Mouse (Mus musculus) ES-E14 (cell line): ENCODE measurements around the gene Bmt2. TPM values are rescaled to one million over a fixed set of nuclear protein-coding genes. Genes with fewer than 3 reads are reported as not detected.

Experiments
- DNase-seq: peaks from one replicate; pipeline ENCODE4 v3.0.0-alpha.2; 2013; ENCODE audit warnings: low read depth, low spot score
- H3K27ac ChIP-seq: 2 replicates; pipeline ENCODE4 v1.5.1; 2012; ENCODE audit warnings: low read depth, mild to moderate bottlenecking, low read length, moderate library complexity, mixed read lengths; ENCODE audit not compliant: poor library complexity, insufficient read depth, severe bottlenecking
- H3K36me3 ChIP-seq: 2 replicates; pipeline ENCODE4 v1.6.1; 2012; ENCODE audit warnings: mild to moderate bottlenecking, low read length, moderate library complexity, mixed read lengths; ENCODE audit not compliant: control insufficient read depth, poor library complexity, insufficient read depth, severe bottlenecking
- H3K4me1 ChIP-seq, 2 experiments: fragments of 150-350 bp in 1 of 2; sonication (generic) in 1 of 2; 2 replicates each; pipeline ENCODE4 v1.6.1; 2012; ENCODE audit warnings: low read length in 2 of 2, mild to moderate bottlenecking in 1 of 2, mixed read lengths in 1 of 2; ENCODE audit not compliant: control insufficient read depth in 2 of 2, insufficient read depth in 2 of 2, poor library complexity in 1 of 2
- H3K4me3 ChIP-seq, 2 experiments: fragments of 150-350 bp in 1 of 2; sonication (generic) in 1 of 2; 2 replicates each; pipeline ENCODE4 v1.5.1; 2012; ENCODE audit warnings: low read length in 2 of 2, low read depth in 1 of 2, mild to moderate bottlenecking in 1 of 2, mixed read lengths in 1 of 2; ENCODE audit not compliant: insufficient read depth in 1 of 2, poor library complexity in 1 of 2, severe bottlenecking in 1 of 2
- H3K9ac ChIP-seq: 2 replicates; pipeline ENCODE4 v1.6.1; 2012; ENCODE audit warnings: low read depth, mild to moderate bottlenecking, low read length, mixed read lengths; ENCODE audit not compliant: poor library complexity, insufficient read depth, severe bottlenecking
- H3K9me3 ChIP-seq: fragments of 150-350 bp; sonication (generic); 2 replicates; pipeline ENCODE4 v1.6.1; 2012; ENCODE audit warnings: low read depth, mild to moderate bottlenecking, low read length; ENCODE audit not compliant: control insufficient read depth, insufficient read depth
- CHD2 ChIP-seq: IDR thresholded peaks from 2 replicates; pipeline ENCODE4 v1.6.1; 2014; ENCODE audit warnings: mild to moderate bottlenecking, low read depth, low read length, inconsistent platforms
- HCFC1 ChIP-seq: IDR thresholded peaks from 2 replicates; pipeline ENCODE4 v1.6.1; 2012; ENCODE audit warnings: low read length, inconsistent platforms, borderline replicate concordance; ENCODE audit not compliant: insufficient read depth
- MAFK ChIP-seq: IDR thresholded peaks from 2 replicates; pipeline ENCODE4 v1.6.1; 2014; ENCODE audit warnings: mild to moderate bottlenecking, low read depth, low read length, inconsistent platforms; ENCODE audit not compliant: insufficient read depth
- ZC3H11A ChIP-seq: IDR thresholded peaks from 2 replicates; pipeline ENCODE4 v1.6.1; 2012; ENCODE audit warnings: low read depth, mild to moderate bottlenecking, inconsistent platforms, low read length, borderline replicate concordance
- ZNF384 ChIP-seq: IDR thresholded peaks from 2 replicates; pipeline ENCODE4 v1.6.1; 2012; ENCODE audit warnings: low read depth, low read length, inconsistent platforms
- in situ Hi-C, 2 experiments: fragments of 600-800 bp; cut with MboI; formaldehyde crosslinking; loops; one replicate each; pipeline ENCODE4 v1.15.1; 2025; ENCODE audit warnings: low sequenced_read_pairs in 2 of 2, inconsistent platforms in 1 of 2; ENCODE audit not compliant: unreplicated experiment in 2 of 2
- total RNA-seq: library from RNA; depleted of rRNA; stranded (reverse); fragments of 300-350 nt; gene quantifications from 2 replicates; pipeline ENCODE4 v1.2.3, GENCODE M21; 2012

The Bmt2 gene
- total RNA-seq, 1 experiment, result 19.0 TPM

- TF ChIP-seq CHD2 (no peak), HCFC1 (no peak), ZNF384 (no peak), MAFK (no peak), ZC3H11A (no peak)
- Histone ChIP-seq H3K9me3 (no peaks in the 10 kb centered on the region), H3K27ac (no peak overlapping the region), H3K9ac (no peak overlapping the region), H3K4me3 (no peak overlapping the region), H3K36me3 (no peaks in the 10 kb centered on the region), H3K4me1 (peaks cover 0 to 4% of the 10 kb centered on the region in 2 experiments; a peak in 2 of 4 replicates)
- in situ Hi-C loops, result no loop called here
- DNase-seq, result no peak
Observed at GRCm38 (mm10) chr6:13658016-13658415, 19.8 kb downstream of the Bmt2 start.

- Histone ChIP-seq H3K9me3 (no peaks in the 10 kb centered on the region), H3K27ac (no peak overlapping the region), H3K4me1 (peaks cover 0 to 4% of the 10 kb centered on the region in 2 experiments; a peak in 1 of 4 replicates), H3K9ac (no peak overlapping the region), H3K4me3 (no peak overlapping the region), H3K36me3 (no peaks in the 10 kb centered on the region)
- DNase-seq, result no peak
- in situ Hi-C loops, result no loop called here
- TF ChIP-seq ZNF384, result no peak
- no peak for TF ChIP-seq MAFK
- no peak for TF ChIP-seq ZC3H11A
- TF ChIP-seq HCFC1, result no peak
- no peak for TF ChIP-seq CHD2
Observed at GRCm38 (mm10) chr6:13654081-13654480, 23.7 kb downstream of the Bmt2 start.

DNA sequence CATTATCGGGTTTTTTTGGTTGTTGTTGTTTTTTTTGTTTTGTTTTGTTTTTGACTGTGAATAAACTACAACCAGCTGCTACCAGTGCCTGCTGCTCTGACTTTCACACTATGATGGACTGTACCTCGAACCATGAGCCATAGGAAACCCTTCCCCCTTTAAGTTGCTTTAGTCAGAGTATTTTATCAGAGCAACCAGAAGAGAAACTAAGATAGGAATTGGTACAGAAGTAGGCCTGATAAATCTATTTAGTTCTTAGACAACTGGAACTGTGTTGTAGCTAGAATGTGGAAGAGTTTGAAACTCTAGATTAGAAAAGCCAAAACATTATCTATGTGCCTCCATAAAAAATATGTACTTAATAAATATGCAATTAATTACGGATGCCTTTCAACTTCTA, 25.5 kb downstream of the Bmt2 start:
- in situ Hi-C loops, result no loop called here
- H3K36me3 ChIP-seq, result no peaks in the 10 kb centered on the region
- TF ChIP-seq ZC3H11A, result no peak
- no peak for TF ChIP-seq HCFC1

GRCm38 (mm10) chr6:13650854-13651253, 26.9 kb downstream of the Bmt2 start:
- Histone ChIP-seq H3K36me3 (no peaks in the 10 kb centered on the region), H3K4me1 (no peaks in the 10 kb centered on the region), H3K9ac (no peak overlapping the region), H3K9me3 (no peaks in the 10 kb centered on the region), H3K4me3 (no peak overlapping the region), H3K27ac (no peak overlapping the region)
- no peak for DNase-seq
- no peak for TF ChIP-seq HCFC1
- TF ChIP-seq MAFK, result no peak
- TF ChIP-seq CHD2, result no peak
- TF ChIP-seq ZC3H11A, result no peak
- TF ChIP-seq ZNF384, result no peak
- in situ Hi-C loops, result no loop called here

More for the DNA sequence above, 25.5 kb downstream of the Bmt2 start:
- H3K4me1 ChIP-seq, result no peaks in the 10 kb centered on the region
- no peak for DNase-seq
- no peak overlapping the region for H3K27ac ChIP-seq
- no peak overlapping the region for H3K9ac ChIP-seq
- H3K4me3 ChIP-seq, result no peak overlapping the region
- H3K9me3 ChIP-seq, result no peaks in the 10 kb centered on the region

GRCm38 (mm10) chr6:13648305-13648704, 29.5 kb downstream of the Bmt2 start:
- DNase-seq, result no peak
- Histone ChIP-seq H3K36me3 (no peaks in the 10 kb centered on the region), H3K9me3 (no peaks in the 10 kb centered on the region), H3K27ac (no peak overlapping the region), H3K4me1 (no peaks in the 10 kb centered on the region), H3K9ac (no peak overlapping the region), H3K4me3 (no peak overlapping the region)
- in situ Hi-C loops, result no loop called here
- TF ChIP-seq ZNF384, result no peak
- no peak for TF ChIP-seq ZC3H11A
- TF ChIP-seq HCFC1, result no peak
- no peak for TF ChIP-seq CHD2
- TF ChIP-seq MAFK, result no peak
